Comparison of ENCODE assay signal across 9 mouse cellular contexts in genomic region chr10:111519620-111520370, GRCm38 (mm10). TPM values are rescaled to one million over a fixed set of nuclear protein-coding genes. Genes with fewer than 3 reads are reported as not detected.
DNase-seq lines count a peak whose midpoint lies in the region; ATAC-seq and TF ChIP-seq lines count a peak whose summit lies in the region.
"Had no signal": no experiment of that assay in that cellular context is flagged by ENCODE, and none has a peak within 500 bp of the region (broad histone marks: within the 10 kb centered on the region; RNA-seq: fewer than 3 reads in every experiment).

No protein-coding gene starts in this region.

- peak; percentile 66 for DNase-seq in kidney, adult 2 months
- DNase-seq in kidney, adult 18-20 months = no peak
- no peak for DNase-seq in embryonic facial prominence, embryonic 11.5 days (ENCODE audit: low spot score)
- no peak for DNase-seq in hindbrain, embryonic 11.5 days (ENCODE audit: low spot score)
- DNase-seq in midbrain, embryonic 10.5 days (ENCODE audit: low spot score) = no peak
- DNase-seq in adipocyte (ENCODE audit: low spot score) = no peak
- DNase-seq in left cerebral cortex, adult 11 months (ENCODE audit: low spot score) = no peak
- no peak for DNase-seq in natural killer cell, adult 2 months (ENCODE audit: low spot score in 2 of 2)

- no peak for TF ChIP-seq CTCF in kidney, adult 2 months (conservative IDR thresholded peaks at IDR 0.05; ENCODE audit: insufficient read depth, insufficient read length, low read depth, low read length)

- H3K4me1 ChIP-seq in kidney, adult 2 months (ENCODE audit: control insufficient read depth, insufficient read depth, low read length) = no peaks in the 10 kb centered on the region
- H3K4me1 ChIP-seq in embryonic facial prominence, embryonic 11.5 days (ENCODE audit: control insufficient read depth, insufficient read depth, low read length) = no peaks in the 10 kb centered on the region; the same call in none of the 2 replicates
- H3K4me1 ChIP-seq in hindbrain, embryonic 11.5 days (replicated peaks; ENCODE audit: control insufficient read depth, insufficient read depth, low read length) = no peaks in the 10 kb centered on the region
- peaks cover 39% of the 10 kb centered on the region for H3K4me1 ChIP-seq in midbrain, embryonic 10.5 days

- TF ChIP-seq POLR2A in kidney, adult 2 months (IDR thresholded peaks at IDR 0.05; ENCODE audit: low read depth, low read length) = no peak

- H3K4me3 ChIP-seq in kidney, adult 2 months (ENCODE audit: insufficient read depth, low read depth, low read length) = no peak overlapping the region
- no peak overlapping the region for H3K4me3 ChIP-seq in embryonic facial prominence, embryonic 11.5 days (ENCODE audit: low read depth, low read length)
- no peak overlapping the region for H3K4me3 ChIP-seq in hindbrain, embryonic 11.5 days (ENCODE audit: low read depth, low read length)
- peak overlapping the region; percentile 34 for H3K4me3 ChIP-seq in midbrain, embryonic 10.5 days
- H3K4me3 ChIP-seq: erythroblast, embryonic 14.5 days had no signal

- H3K36me3 ChIP-seq in kidney, adult 2 months (ENCODE audit: control insufficient read depth, insufficient read depth, low read length) = no peaks in the 10 kb centered on the region
- no peaks in the 10 kb centered on the region for H3K36me3 ChIP-seq in embryonic facial prominence, embryonic 11.5 days (replicated peaks; ENCODE audit: control insufficient read depth, insufficient read depth, low read depth, low read length)
- H3K36me3 ChIP-seq in hindbrain, embryonic 11.5 days (ENCODE audit: control insufficient read depth, insufficient read depth, low read length) = no peaks in the 10 kb centered on the region
- no peaks in the 10 kb centered on the region for H3K36me3 ChIP-seq in midbrain, embryonic 10.5 days

- no peak overlapping the region for H3K27ac ChIP-seq in kidney, adult 2 months (ENCODE audit: insufficient read depth, low read depth, low read length)
- no peak overlapping the region for H3K27ac ChIP-seq in embryonic facial prominence, embryonic 11.5 days (replicated peaks; ENCODE audit: low read depth, low read length)
- peak overlapping the region; percentile 12; the same call in 1 of the 2 replicates for H3K27ac ChIP-seq in hindbrain, embryonic 11.5 days (ENCODE audit: low read depth, low read length)
- H3K27ac ChIP-seq in midbrain, embryonic 10.5 days (replicated peaks) = peak overlapping the region; percentile 15; the same call in 1 of the 2 replicates

- no peaks in the 10 kb centered on the region for H3K9me3 ChIP-seq in embryonic facial prominence, embryonic 11.5 days (replicated peaks; ENCODE audit: control insufficient read depth, low read length)
- H3K9me3 ChIP-seq in hindbrain, embryonic 11.5 days (ENCODE audit: control insufficient read depth, low read length) = no peaks in the 10 kb centered on the region
- no peaks in the 10 kb centered on the region for H3K9me3 ChIP-seq in midbrain, embryonic 10.5 days (replicated peaks)

- 72% methylated on average over 24 of the region's 24 CpGs for WGBS in kidney, adult 2 months
- WGBS in embryonic facial prominence, embryonic 11.5 days = 41% methylated on average over 24 of the region's 24 CpGs
- WGBS in hindbrain, embryonic 11.5 days = 42% methylated on average over 24 of the region's 24 CpGs
- WGBS in midbrain, embryonic 10.5 days = 48% methylated on average over 24 of the region's 24 CpGs

- H3K27me3 ChIP-seq in kidney, adult 2 months (replicated peaks; ENCODE audit: control insufficient read depth, insufficient read depth, low read length) = no peaks in the 10 kb centered on the region
- H3K27me3 ChIP-seq in embryonic facial prominence, embryonic 11.5 days (ENCODE audit: control insufficient read depth, insufficient read depth, low read length) = no peaks in the 10 kb centered on the region
- no peaks in the 10 kb centered on the region for H3K27me3 ChIP-seq in hindbrain, embryonic 11.5 days (ENCODE audit: control insufficient read depth, insufficient read depth, low read length)
- H3K27me3 ChIP-seq in midbrain, embryonic 10.5 days (ENCODE audit: low read depth, poor library complexity, severe bottlenecking) = no peaks in the 10 kb centered on the region

- peak overlapping the region; percentile 19; the same call in 1 of the 2 replicates for H3K4me2 ChIP-seq in embryonic facial prominence, embryonic 11.5 days (ENCODE audit: low read depth, low read length)
- peak overlapping the region; percentile 32 for H3K4me2 ChIP-seq in hindbrain, embryonic 11.5 days (replicated peaks; ENCODE audit: low read depth, low read length)

- no peak overlapping the region for H3K9ac ChIP-seq in embryonic facial prominence, embryonic 11.5 days (replicated peaks; ENCODE audit: low read length)
- H3K9ac ChIP-seq in hindbrain, embryonic 11.5 days (ENCODE audit: low read depth, low read length) = no peak overlapping the region

- no peak for ATAC-seq in embryonic facial prominence, embryonic 11.5 days (replicated peaks; ENCODE audit: insufficient number of reproducible peaks, low FRiP score, low TSS enrichment, low read depth)
- peak; percentile 60 for ATAC-seq in hindbrain, embryonic 11.5 days (ENCODE audit: low FRiP score)

RNA-seq across cellular contexts. Expression of gene Phlda1, which starts 13.7 kb away (rescaled TPM):
- 7.8 and 9.5 TPM in 2 replicates for polyA plus RNA-seq in kidney, adult 2 months (2012; rRNA removed)
- polyA plus RNA-seq in embryonic facial prominence, embryonic 11.5 days (2014; fragmentation: Nextera tagmentation; extraction: Ambion mirVana) = 25.6 and 26.9 TPM in 2 replicates
- 30.0 TPM in 2 replicates for polyA plus RNA-seq in hindbrain, embryonic 11.5 days (2014; fragmentation: Nextera tagmentation; extraction: Ambion mirVana)
- 15.1 and 17.3 TPM in 2 replicates for polyA plus RNA-seq in midbrain, embryonic 10.5 days (2016; fragmentation: Nextera tagmentation; extraction: Ambion mirVana)

RNA-seq across cellular contexts. Expression of gene Nap1l1, which starts 46.8 kb away (rescaled TPM):
- 9.9 and 18.8 TPM in 2 replicates for polyA plus RNA-seq in kidney, adult 2 months (2012; rRNA removed)
- polyA plus RNA-seq in embryonic facial prominence, embryonic 11.5 days (2014; fragmentation: Nextera tagmentation; extraction: Ambion mirVana) = 407 and 443 TPM in 2 replicates
- polyA plus RNA-seq in hindbrain, embryonic 11.5 days (2014; fragmentation: Nextera tagmentation; extraction: Ambion mirVana) = 372 and 407 TPM in 2 replicates
- 355 and 424 TPM in 2 replicates for polyA plus RNA-seq in midbrain, embryonic 10.5 days (2016; fragmentation: Nextera tagmentation; extraction: Ambion mirVana)

Comparison
In these comparisons a context has a peak if more than half of its experiments do, and no peak if none do; other contexts are left out.
1. H3K27ac ChIP-seq: peak in hindbrain, embryonic 11.5 days (single experiment) and midbrain, embryonic 10.5 days (single experiment); none in kidney, adult 2 months (single experiment) and embryonic facial prominence, embryonic 11.5 days (single experiment).
2. RNA of gene Nap1l1, which starts 46.8 kb away (polyA plus RNA-seq): 407 to 443 TPM in embryonic facial prominence, embryonic 11.5 days, 355 to 424 TPM in midbrain, embryonic 10.5 days and 372 to 407 TPM in hindbrain, embryonic 11.5 days; 9.9 to 18.8 TPM in kidney, adult 2 months; every median in the first group is over 10 times any median in the second.